Mouse (Mus musculus): ENCODE data around the gene Ckap2. TPM values are rescaled to one million over a fixed set of nuclear protein-coding genes. Genes with fewer than 3 reads are reported as not detected.
A peak's percentile ranks its signal among the peaks of the same experiment; 100 is the strongest.

Gene Ckap2
- 51.8 and 56.0 TPM in 2 replicates for polyA plus RNA-seq (2015; fragmentation: Nextera tagmentation; extraction: Ambion mirVana)

DNA sequence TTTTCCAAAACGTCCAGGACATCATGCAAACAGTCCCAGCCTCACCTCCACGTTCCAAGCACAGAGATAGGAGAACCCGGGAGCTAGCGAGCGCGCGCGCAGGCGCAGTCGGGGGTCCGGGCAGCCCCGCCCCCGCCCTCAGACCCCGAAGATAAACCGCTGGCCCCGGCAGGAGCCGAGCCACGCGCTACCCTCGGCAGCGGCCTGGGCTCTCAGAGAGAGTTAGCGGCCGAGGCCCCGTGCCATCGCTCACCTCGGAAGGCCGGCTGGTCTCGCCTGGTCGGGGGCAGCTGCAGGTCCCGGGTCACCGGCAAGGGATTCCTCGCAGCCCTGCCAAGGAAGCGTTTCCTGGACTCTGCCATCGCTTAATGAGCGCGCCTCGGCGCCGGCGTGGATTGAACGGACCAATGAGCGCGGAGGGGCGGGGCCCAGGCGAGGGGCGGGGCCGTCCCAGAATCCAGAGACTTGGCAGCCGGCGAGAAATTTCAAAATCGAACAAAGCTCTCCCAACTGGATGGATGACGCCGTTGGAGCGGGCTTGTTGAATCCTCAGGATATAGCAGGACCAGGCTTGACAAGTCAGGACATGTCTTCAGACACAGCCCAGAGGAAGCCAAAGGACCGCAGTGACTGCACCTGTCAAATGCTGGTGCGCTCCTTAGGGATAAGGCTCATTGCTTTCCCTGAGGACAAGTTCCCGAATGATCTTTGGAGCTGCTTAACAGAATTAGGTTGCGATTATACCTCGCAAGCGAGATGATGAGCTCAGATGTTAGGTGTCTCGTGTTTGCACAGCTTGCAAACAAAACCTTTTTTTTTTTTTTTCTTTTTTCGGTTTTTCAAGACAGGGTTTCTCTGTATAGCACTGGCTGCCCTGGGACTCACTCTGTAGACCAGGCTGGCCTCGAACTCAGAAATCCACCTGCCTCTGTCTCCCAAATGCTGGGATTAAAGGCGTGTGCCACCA, at the start of gene Ckap2:
Gene Ckap2, minus strand, starts transcription at position 389 of the 967 bp plus-strand sequence.
- H3K9me3 ChIP-seq, result no peaks in the 10 kb centered on the region
- peak within 1 kb of the TSS; percentile 94 for H3K4me3 ChIP-seq
- peak within 1 kb of the TSS; percentile 85 for H3K4me2 ChIP-seq
- H3K4me1 ChIP-seq, result peaks cover 22% of the 10 kb centered on the region
- peak within 1 kb of the TSS; percentile 95 for H3K27ac ChIP-seq
- ATAC-seq (ENCODE audit: borderline replicate concordance, extremely low read depth, low FRiP score, low TSS enrichment), result peak; percentile 96
- peak within 1 kb of the TSS; percentile 75 for H3K9ac ChIP-seq
- H3K36me3 ChIP-seq, result no peaks in the 10 kb centered on the region
- 2% methylated on average over 63 of the region's 63 CpGs for WGBS
- no peaks in the 10 kb centered on the region for H3K27me3 ChIP-seq

DNA sequence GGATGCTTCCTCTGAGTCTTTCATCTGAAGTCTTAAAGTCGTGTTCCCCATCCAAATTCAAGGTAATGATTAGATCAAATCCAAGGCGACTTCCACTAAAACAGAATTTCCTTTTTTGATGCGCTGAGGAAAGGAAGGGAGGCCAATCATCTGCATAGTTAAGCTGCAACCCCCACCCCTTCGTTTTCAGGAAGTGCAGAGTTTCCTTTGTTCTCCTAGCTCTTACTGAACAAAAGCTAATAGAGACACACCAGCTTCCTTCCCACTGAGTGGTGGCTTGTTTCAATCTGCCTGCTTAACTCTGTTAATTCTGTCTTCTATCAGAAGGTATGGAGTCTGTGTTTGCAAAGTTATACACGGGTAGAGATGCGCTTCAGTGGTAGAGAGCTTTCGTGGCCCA, 43.0 kb upstream of the Ckap2 start:
- H3K9ac ChIP-seq, result peak overlapping the region; percentile 12; the same call in 1 of the 2 replicates
- ATAC-seq (ENCODE audit: borderline replicate concordance, extremely low read depth, low FRiP score, low TSS enrichment), result no peak

DNA sequence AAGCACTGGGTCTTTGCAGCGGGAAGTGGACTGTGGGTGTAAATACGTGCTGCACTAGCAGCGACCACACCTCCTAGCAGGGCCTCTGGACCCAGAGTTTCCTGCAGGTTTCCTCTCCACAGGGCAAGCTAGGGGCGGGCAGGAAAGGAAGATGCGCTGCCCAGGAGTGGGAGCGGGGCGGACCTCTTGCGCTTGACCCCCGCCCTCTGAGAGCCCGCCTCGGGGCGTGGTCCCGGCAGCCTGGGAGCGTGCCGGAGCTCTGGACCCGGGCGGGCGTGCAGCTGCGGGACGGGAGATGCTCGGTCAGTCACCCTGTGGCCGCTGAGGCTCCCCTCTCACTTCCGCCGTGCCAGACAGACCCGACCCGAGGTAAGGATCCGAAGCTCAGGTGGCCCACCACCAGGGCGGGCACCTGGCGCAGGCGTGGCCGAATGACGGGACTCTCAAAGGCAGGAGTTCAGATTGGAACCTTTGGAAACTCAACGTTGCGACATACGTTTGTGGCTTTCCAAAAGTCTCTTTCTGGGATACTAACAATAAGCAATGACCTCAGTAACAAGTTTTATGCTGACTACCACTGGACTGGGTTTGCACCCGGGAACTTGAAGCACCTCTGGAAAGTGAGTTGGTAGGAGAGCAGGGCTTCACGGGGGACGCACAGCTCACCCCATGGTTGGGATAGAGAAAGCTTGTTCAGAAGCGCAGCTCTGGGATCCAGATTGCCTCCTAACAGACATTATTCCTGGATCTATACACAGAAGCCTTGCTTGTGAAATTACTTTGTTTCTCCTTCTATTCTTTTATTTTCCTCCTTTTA, 41.6 kb upstream of the Ckap2 start, which contains the start of gene Thsd1:
Gene Thsd1, plus strand, starts transcription at position 253 of the 817 bp plus-strand sequence.
- peak; percentile 86 for ATAC-seq (ENCODE audit: borderline replicate concordance, extremely low read depth, low FRiP score, low TSS enrichment)
- H3K9ac ChIP-seq, result peak within 1 kb of the TSS; percentile 50
- peak within 1 kb of the TSS; percentile 57 for H3K4me3 ChIP-seq
- H3K9me3 ChIP-seq, result no peaks in the 10 kb centered on the region
- peak within 1 kb of the TSS; percentile 91 for H3K4me2 ChIP-seq
- H3K36me3 ChIP-seq, result peaks cover 5% of the 10 kb centered on the region; the same call in 1 of the 2 replicates
- WGBS, result 1% methylated on average over 39 of the region's 39 CpGs
- peaks cover 7% of the 10 kb centered on the region; the same call in 1 of the 2 replicates for H3K4me1 ChIP-seq
- peak within 1 kb of the TSS; percentile 43 for H3K27ac ChIP-seq
- H3K27me3 ChIP-seq, result no peaks in the 10 kb centered on the region

More for the DNA sequence above, 43.0 kb upstream of the Ckap2 start:
- Histone ChIP-seq H3K9me3 (no peaks in the 10 kb centered on the region), H3K4me1 (peaks cover 7% of the 10 kb centered on the region; the same call in 1 of the 2 replicates), H3K36me3 (no peaks in the 10 kb centered on the region), H3K4me3 (peak overlapping the region; percentile 57), H3K27me3 (no peaks in the 10 kb centered on the region), H3K4me2 (peak overlapping the region; percentile 91), H3K27ac (peak overlapping the region; percentile 41)
- WGBS, result 39% methylated on average over 7 of the region's 7 CpGs

DNA sequence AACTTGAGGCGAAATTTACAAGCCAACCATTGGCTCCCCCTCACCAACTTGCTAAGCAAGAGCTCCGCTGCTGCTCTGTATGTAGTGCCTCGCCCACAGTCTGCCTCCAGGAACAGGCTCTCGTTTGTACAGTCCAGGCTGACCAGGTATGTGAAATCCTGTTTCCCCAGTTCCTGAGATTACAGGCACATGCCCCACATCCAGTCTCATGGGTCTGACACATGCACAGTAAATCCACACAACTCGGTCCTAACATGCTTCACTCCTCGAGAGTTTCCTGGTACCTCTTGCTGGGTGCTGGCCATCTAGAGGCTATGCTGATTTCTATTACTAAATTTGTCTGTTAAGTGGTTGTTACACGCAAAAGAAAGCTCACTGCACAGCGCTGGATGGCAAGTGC, 40.7 kb upstream of the Ckap2 start:
- Histone ChIP-seq H3K4me3 (no peak overlapping the region), H3K27ac (no peak overlapping the region), H3K9ac (no peak overlapping the region), H3K4me2 (peak overlapping the region; percentile 91), H3K27me3 (no peaks in the 10 kb centered on the region), H3K4me1 (peaks cover 7% of the 10 kb centered on the region; the same call in 1 of the 2 replicates), H3K36me3 (peaks cover 13% of the 10 kb centered on the region; the same call in 1 of the 2 replicates), H3K9me3 (no peaks in the 10 kb centered on the region)
- 45% methylated on average over 8 of the region's 8 CpGs for WGBS
- no peak for ATAC-seq (ENCODE audit: borderline replicate concordance, extremely low read depth, low FRiP score, low TSS enrichment)

GRCm38 (mm10) chr8:22214826-22215225, 29.2 kb upstream of the Ckap2 start:
- H3K4me2 ChIP-seq, result no peak overlapping the region
- peaks cover 72% of the 10 kb centered on the region for H3K36me3 ChIP-seq
- H3K9ac ChIP-seq, result no peak overlapping the region
- no peak overlapping the region for H3K27ac ChIP-seq
- no peak overlapping the region for H3K4me3 ChIP-seq
- no peaks in the 10 kb centered on the region for H3K27me3 ChIP-seq
- no peaks in the 10 kb centered on the region for H3K4me1 ChIP-seq
- H3K9me3 ChIP-seq, result no peaks in the 10 kb centered on the region
- ATAC-seq (ENCODE audit: borderline replicate concordance, extremely low read depth, low FRiP score, low TSS enrichment), result no peak
- 88% methylated on average over 10 of the region's 10 CpGs for WGBS

GRCm38 (mm10) chr8:22209012-22209411, 23.4 kb upstream of the Ckap2 start:
- H3K4me2 ChIP-seq, result no peak overlapping the region
- peak; percentile 72; the same call in 1 of the 2 replicates for ATAC-seq (ENCODE audit: borderline replicate concordance, extremely low read depth, low FRiP score, low TSS enrichment)
- peaks cover 41% of the 10 kb centered on the region for H3K36me3 ChIP-seq
- H3K4me1 ChIP-seq, result no peaks in the 10 kb centered on the region
- peak overlapping the region; percentile 50; the same call in 1 of the 2 replicates for H3K27ac ChIP-seq
- WGBS, result 17% methylated on average over 5 of the region's 5 CpGs
- H3K27me3 ChIP-seq, result no peaks in the 10 kb centered on the region
- no peaks in the 10 kb centered on the region for H3K9me3 ChIP-seq
- no peak overlapping the region for H3K4me3 ChIP-seq
- H3K9ac ChIP-seq, result no peak overlapping the region

DNA sequence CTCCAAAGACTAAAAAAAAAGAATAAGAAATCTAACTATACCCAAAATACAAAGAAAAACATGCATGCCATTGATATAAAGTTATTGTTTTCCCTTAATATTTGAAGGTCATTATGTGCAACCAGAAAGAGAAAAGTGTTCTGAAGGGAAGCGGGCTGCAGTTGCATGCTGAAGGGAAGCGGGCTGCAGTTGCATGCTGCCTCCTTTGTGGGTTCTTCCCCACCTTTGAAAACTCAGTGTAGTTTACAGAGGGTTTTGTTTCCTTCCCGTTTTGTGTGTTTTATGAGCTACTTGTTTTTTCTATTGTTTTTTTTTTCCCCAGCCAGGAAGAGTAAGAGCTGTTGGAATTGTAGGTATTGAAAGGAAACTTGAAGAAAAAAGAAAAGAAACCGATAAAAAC, 21.9 kb upstream of the Ckap2 start:
- 69% methylated on average over 4 of the region's 4 CpGs for WGBS
- H3K9me3 ChIP-seq, result no peaks in the 10 kb centered on the region
- H3K4me3 ChIP-seq, result no peak overlapping the region
- H3K36me3 ChIP-seq, result peaks cover 40% of the 10 kb centered on the region
- no peak overlapping the region for H3K4me2 ChIP-seq
- no peaks in the 10 kb centered on the region for H3K27me3 ChIP-seq
- H3K27ac ChIP-seq, result no peak overlapping the region; the same call in 1 of the 2 replicates
- no peak for ATAC-seq (ENCODE audit: borderline replicate concordance, extremely low read depth, low FRiP score, low TSS enrichment)
- no peak overlapping the region for H3K9ac ChIP-seq
- H3K4me1 ChIP-seq, result no peaks in the 10 kb centered on the region

- peaks cover 26% of the 10 kb centered on the region for H3K36me3 ChIP-seq
- H3K9ac ChIP-seq, result no peak overlapping the region
- H3K27ac ChIP-seq, result no peak overlapping the region
- no peak overlapping the region for H3K4me2 ChIP-seq
- WGBS, result 97% methylated on average over 8 of the region's 8 CpGs
- H3K9me3 ChIP-seq, result no peaks in the 10 kb centered on the region
- ATAC-seq (ENCODE audit: borderline replicate concordance, extremely low read depth, low FRiP score, low TSS enrichment), result no peak
- no peak overlapping the region for H3K4me3 ChIP-seq
- no peaks in the 10 kb centered on the region for H3K27me3 ChIP-seq
- peaks cover 3% of the 10 kb centered on the region for H3K4me1 ChIP-seq
Observed at GRCm38 (mm10) chr8:22199481-22199880, 13.9 kb upstream of the Ckap2 start.

DNA sequence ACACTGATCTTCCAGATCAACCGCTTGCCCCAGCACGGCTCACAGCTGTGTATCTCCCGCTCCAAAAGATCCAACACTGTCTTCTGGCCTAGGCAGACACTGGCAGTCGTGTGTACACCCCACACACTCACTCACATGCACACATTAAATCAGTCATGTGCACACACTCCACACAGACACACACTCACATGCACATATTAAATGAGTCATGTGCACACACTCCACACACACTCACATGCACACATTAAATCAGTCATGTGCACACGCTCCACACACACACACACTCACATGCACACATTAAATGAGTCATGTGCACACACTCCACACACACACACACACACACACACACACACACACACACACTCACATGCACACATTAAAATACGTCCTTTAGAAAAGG, 12.3 kb upstream of the Ckap2 start:
- Histone ChIP-seq H3K4me3 (no peak overlapping the region), H3K36me3 (peaks cover 19% of the 10 kb centered on the region), H3K4me2 (no peak overlapping the region), H3K27me3 (no peaks in the 10 kb centered on the region), H3K9me3 (no peaks in the 10 kb centered on the region), H3K4me1 (peaks cover 6% of the 10 kb centered on the region), H3K9ac (no peak overlapping the region), H3K27ac (no peak overlapping the region)
- ATAC-seq (ENCODE audit: borderline replicate concordance, extremely low read depth, low FRiP score, low TSS enrichment), result no peak
- WGBS, result 83% methylated on average over 6 of the region's 6 CpGs

DNA sequence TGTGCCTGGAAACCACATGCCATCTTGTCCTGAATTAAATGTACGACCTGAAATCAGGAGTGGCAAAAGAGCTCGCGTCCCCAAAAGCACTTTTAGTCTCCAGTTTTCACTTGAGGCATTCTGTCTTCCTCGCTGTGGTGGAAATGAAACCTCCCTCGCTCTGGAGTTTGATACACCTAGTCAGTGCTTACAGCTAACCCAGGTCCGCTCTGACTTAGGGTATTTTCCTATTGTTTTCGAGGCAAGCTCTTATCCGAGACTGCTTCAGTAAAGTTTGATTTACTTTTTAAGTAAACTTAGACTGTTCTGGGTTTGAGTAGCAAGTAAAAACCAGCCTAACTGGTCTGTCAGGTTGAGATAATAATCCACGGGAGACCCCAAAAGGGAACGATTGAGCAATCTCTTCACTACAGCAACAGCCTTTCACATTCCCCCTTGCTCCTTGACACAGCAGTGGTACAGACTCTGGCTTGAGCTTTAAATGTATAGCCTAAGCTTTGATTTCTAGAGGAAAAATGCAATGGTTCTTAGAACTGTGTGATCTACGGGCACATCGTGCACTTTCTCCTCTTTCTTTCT, 7.9 kb upstream of the Ckap2 start:
- Histone ChIP-seq H3K4me1 (peaks cover 9% of the 10 kb centered on the region), H3K27me3 (no peaks in the 10 kb centered on the region), H3K27ac (peak overlapping the region; percentile 99), H3K9ac (peak overlapping the region; percentile 92), H3K9me3 (no peaks in the 10 kb centered on the region), H3K36me3 (no peaks in the 10 kb centered on the region), H3K4me2 (peak overlapping the region; percentile 55), H3K4me3 (peak overlapping the region; percentile 78)
- ATAC-seq (ENCODE audit: borderline replicate concordance, extremely low read depth, low FRiP score, low TSS enrichment), result peak; percentile 41; the same call in 1 of the 2 replicates
- WGBS, result 8% methylated on average over 12 of the region's 12 CpGs

Measured in lung, embryonic 15.5 days (tissue).